In the genomic region with DNA sequence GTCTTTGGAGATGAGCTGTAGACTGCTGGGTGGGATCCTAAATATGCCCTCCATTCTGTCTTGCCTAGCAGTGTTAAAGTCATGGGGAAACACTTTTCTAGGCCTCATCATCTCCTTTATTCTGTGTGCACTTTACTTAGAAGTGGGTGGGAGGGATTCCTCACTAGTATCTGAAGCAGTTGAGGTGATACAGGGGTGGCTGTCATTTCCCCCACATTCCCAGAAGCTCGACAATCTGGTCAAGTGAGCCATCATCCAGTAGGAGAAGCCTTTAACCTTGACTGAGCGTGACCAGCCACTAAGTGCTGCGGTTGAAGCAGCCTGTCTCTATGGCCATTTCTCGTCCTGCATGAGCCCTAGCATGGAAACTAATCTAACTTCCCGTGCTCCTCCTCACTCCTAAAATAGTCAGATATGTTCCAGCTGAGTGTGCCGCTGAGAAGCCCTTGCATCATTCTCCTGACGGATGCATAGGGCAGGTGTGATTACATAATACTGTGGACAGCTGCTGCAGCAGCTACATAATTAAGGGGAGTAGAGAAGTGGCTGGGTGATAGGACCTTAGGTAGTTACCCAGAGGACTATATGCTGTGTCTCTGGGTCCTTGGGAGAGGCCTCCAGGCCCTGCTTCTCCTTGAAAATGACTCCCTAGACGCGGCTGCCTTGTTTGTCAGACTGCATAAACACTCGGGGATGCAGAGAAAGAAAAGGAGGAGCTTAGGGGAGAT, we compare ENCODE assay signal across 11 mouse cellular contexts. TPM values are rescaled to one million over a fixed set of nuclear protein-coding genes. Genes with fewer than 3 reads are reported as not detected.
DNase-seq lines count a peak whose midpoint lies in the region; ATAC-seq and TF ChIP-seq lines count a peak whose summit lies in the region.
"Had no signal": no experiment of that assay in that cellular context is flagged by ENCODE, and none has a peak within 500 bp of the region (broad histone marks: within the 10 kb centered on the region; RNA-seq: fewer than 3 reads in every experiment).

No protein-coding gene starts in this region.

- no peak overlapping the region for H3K4me3 ChIP-seq in embryonic facial prominence, embryonic 11.5 days (ENCODE audit: low read depth, low read length)
- no peak overlapping the region for H3K4me3 ChIP-seq in embryonic facial prominence, embryonic 10.5 days
- H3K4me3 ChIP-seq in lung, postnatal 0 days (ENCODE audit: low read depth, low read length): no peak overlapping the region
- no peak overlapping the region for H3K4me3 ChIP-seq in midbrain, embryonic 11.5 days (ENCODE audit: low read depth, low read length)
- no peak overlapping the region for H3K4me3 ChIP-seq in stomach, postnatal 0 days (ENCODE audit: low read depth, low read length)

- no peak for TF ChIP-seq CTCF in lung, postnatal 0 days (IDR thresholded peaks at IDR 0.05)
- TF ChIP-seq CTCF in stomach, postnatal 0 days (IDR thresholded peaks at IDR 0.05; ENCODE audit: low read depth): no peak

- no peak overlapping the region for H3K27ac ChIP-seq in embryonic facial prominence, embryonic 11.5 days (replicated peaks; ENCODE audit: low read depth, low read length)
- no peak overlapping the region for H3K27ac ChIP-seq in embryonic facial prominence, embryonic 10.5 days (replicated peaks)
- H3K27ac ChIP-seq in lung, postnatal 0 days (ENCODE audit: low read length): 0 out of 2 replicates have a peak overlapping the region, but pooled peaks have one; percentile 14
- H3K27ac ChIP-seq in midbrain, embryonic 11.5 days (ENCODE audit: low read depth, low read length): no peak overlapping the region
- 0 out of 2 replicates have a peak overlapping the region, but pooled peaks have one; percentile 30 for H3K27ac ChIP-seq in stomach, postnatal 0 days (replicated peaks)

- no peaks in the 10 kb centered on the region for H3K27me3 ChIP-seq in embryonic facial prominence, embryonic 11.5 days (ENCODE audit: control insufficient read depth, insufficient read depth, low read length)
- no peaks in the 10 kb centered on the region for H3K27me3 ChIP-seq in embryonic facial prominence, embryonic 10.5 days (replicated peaks; ENCODE audit: low read depth, poor library complexity, severe bottlenecking)
- H3K27me3 ChIP-seq in lung, postnatal 0 days (replicated peaks; ENCODE audit: insufficient read depth, low read length): no peaks in the 10 kb centered on the region
- no peaks in the 10 kb centered on the region for H3K27me3 ChIP-seq in midbrain, embryonic 11.5 days (ENCODE audit: control insufficient read depth, insufficient read depth, low read length)
- H3K27me3 ChIP-seq in stomach, postnatal 0 days (ENCODE audit: control insufficient read depth, insufficient read depth, low read length): no peaks in the 10 kb centered on the region

- WGBS in embryonic facial prominence, embryonic 11.5 days: 74% methylated on average over 10 of the region's 10 CpGs
- WGBS in embryonic facial prominence, embryonic 10.5 days: 73% methylated on average over 10 of the region's 10 CpGs
- WGBS in lung, postnatal 0 days: 50% methylated on average over 10 of the region's 10 CpGs
- WGBS in midbrain, embryonic 11.5 days: 66% methylated on average over 10 of the region's 10 CpGs
- 50% methylated on average over 10 of the region's 10 CpGs for WGBS in stomach, postnatal 0 days

- 0 out of 2 replicates have a peak, but pooled peaks have one; percentile 31 for ATAC-seq in embryonic facial prominence, embryonic 11.5 days (replicated peaks; ENCODE audit: insufficient number of reproducible peaks, low FRiP score, low TSS enrichment, low read depth)
- peak; percentile 33; the same call in 1 of the 2 replicates for ATAC-seq in lung, postnatal 0 days
- ATAC-seq in midbrain, embryonic 11.5 days (ENCODE audit: low FRiP score): peak; percentile 26
- ATAC-seq in stomach, postnatal 0 days (ENCODE audit: low FRiP score, low TSS enrichment): no peak
- ATAC-seq: liver, postnatal 0 days had no signal

- H3K4me1 ChIP-seq in embryonic facial prominence, embryonic 11.5 days (ENCODE audit: control insufficient read depth, insufficient read depth, low read length): no peaks in the 10 kb centered on the region
- peaks cover 11% of the 10 kb centered on the region for H3K4me1 ChIP-seq in embryonic facial prominence, embryonic 10.5 days
- H3K4me1 ChIP-seq in lung, postnatal 0 days (ENCODE audit: insufficient read depth, low read depth, low read length): no peaks in the 10 kb centered on the region; the same call in 1 of the 2 replicates
- peaks cover 11% of the 10 kb centered on the region for H3K4me1 ChIP-seq in midbrain, embryonic 11.5 days (ENCODE audit: control insufficient read depth, insufficient read depth, low read length)
- H3K4me1 ChIP-seq in stomach, postnatal 0 days (replicated peaks; ENCODE audit: control insufficient read depth, insufficient read depth): no peaks in the 10 kb centered on the region

- no peak for DNase-seq in embryonic facial prominence, embryonic 11.5 days (ENCODE audit: low spot score)
- no peak for DNase-seq in embryonic facial prominence, embryonic 10.5 days (ENCODE audit: low spot score)
- no peak for DNase-seq in lung, postnatal 0 days (ENCODE audit: low spot score)
- DNase-seq in lung, postnatal 25 days (ENCODE audit: low spot score): no peak
- no peak for DNase-seq in midbrain, embryonic 11.5 days (ENCODE audit: low spot score, missing footprints)
- no peak for DNase-seq in stomach, postnatal 0 days (ENCODE audit: low spot score)
- no peak for DNase-seq in frontal cortex, postnatal 10 days (ENCODE audit: low spot score in 2 of 2)
- no peak for DNase-seq in spleen, postnatal 14 days (ENCODE audit: low spot score in 2 of 2)
- DNase-seq: kidney, postnatal 25 days; liver, postnatal 0 days; thymus, postnatal 36 days had no signal

- no peak overlapping the region for H3K4me2 ChIP-seq in embryonic facial prominence, embryonic 11.5 days (ENCODE audit: low read depth, low read length)
- no peak overlapping the region for H3K4me2 ChIP-seq in lung, postnatal 0 days (replicated peaks; ENCODE audit: low read depth, low read length)
- H3K4me2 ChIP-seq in midbrain, embryonic 11.5 days: no peak overlapping the region
- H3K4me2 ChIP-seq in stomach, postnatal 0 days (replicated peaks; ENCODE audit: low read depth): no peak overlapping the region

- H3K9me3 ChIP-seq in embryonic facial prominence, embryonic 11.5 days (replicated peaks; ENCODE audit: control insufficient read depth, low read length): no peaks in the 10 kb centered on the region
- H3K9me3 ChIP-seq in embryonic facial prominence, embryonic 10.5 days: no peaks in the 10 kb centered on the region
- no peaks in the 10 kb centered on the region for H3K9me3 ChIP-seq in lung, postnatal 0 days (ENCODE audit: low read length)
- no peaks in the 10 kb centered on the region for H3K9me3 ChIP-seq in midbrain, embryonic 11.5 days (ENCODE audit: control insufficient read depth, low read length)
- no peaks in the 10 kb centered on the region for H3K9me3 ChIP-seq in stomach, postnatal 0 days (ENCODE audit: control insufficient read depth, low read length)

- no peak overlapping the region for H3K9ac ChIP-seq in embryonic facial prominence, embryonic 11.5 days (replicated peaks; ENCODE audit: low read length)
- H3K9ac ChIP-seq in lung, postnatal 0 days (replicated peaks; ENCODE audit: low read depth): no peak overlapping the region
- no peak overlapping the region for H3K9ac ChIP-seq in midbrain, embryonic 11.5 days (ENCODE audit: low read length)
- no peak overlapping the region for H3K9ac ChIP-seq in stomach, postnatal 0 days (ENCODE audit: low read length)
- H3K9ac ChIP-seq: liver, postnatal 0 days had no signal

- H3K36me3 ChIP-seq in embryonic facial prominence, embryonic 11.5 days (replicated peaks; ENCODE audit: control insufficient read depth, insufficient read depth, low read depth, low read length): no peaks in the 10 kb centered on the region
- no peaks in the 10 kb centered on the region for H3K36me3 ChIP-seq in embryonic facial prominence, embryonic 10.5 days (replicated peaks)
- H3K36me3 ChIP-seq in lung, postnatal 0 days (ENCODE audit: insufficient read depth, low read length): no peaks in the 10 kb centered on the region
- H3K36me3 ChIP-seq in midbrain, embryonic 11.5 days (ENCODE audit: control insufficient read depth, insufficient read depth, low read length): no peaks in the 10 kb centered on the region
- no peaks in the 10 kb centered on the region for H3K36me3 ChIP-seq in stomach, postnatal 0 days (ENCODE audit: control insufficient read depth, insufficient read depth, low read length)

- no peak for TF ChIP-seq EP300 in lung, postnatal 0 days (IDR thresholded peaks at IDR 0.05)
- no peak for TF ChIP-seq EP300 in stomach, postnatal 0 days (optimal IDR thresholded peaks at IDR 0.05)

RNA-seq across cellular contexts. Expression of gene Kcna2, which starts 12.2 kb away (rescaled TPM):
- 0.20 and 0.24 TPM in 2 replicates for polyA plus RNA-seq in embryonic facial prominence, embryonic 11.5 days (2014; fragmentation: Nextera tagmentation; extraction: Ambion mirVana)
- 0.02 and 0.03 TPM in 2 replicates for polyA plus RNA-seq in embryonic facial prominence, embryonic 10.5 days (2016; fragmentation: Nextera tagmentation; extraction: Ambion mirVana)
- polyA plus RNA-seq in lung, postnatal 0 days (2015; fragmentation: Nextera tagmentation; extraction: Ambion mirVana): 0.87 and 0.93 TPM in 2 replicates
- polyA plus RNA-seq in midbrain, embryonic 11.5 days (2014; fragmentation: Nextera tagmentation; extraction: Ambion mirVana): 0.18 and 0.28 TPM in 2 replicates
- polyA plus RNA-seq in stomach, postnatal 0 days (2015; fragmentation: Nextera tagmentation; extraction: Ambion mirVana): 0.13 and 0.16 TPM in 2 replicates

Comparison
In these comparisons a context has a peak if more than half of its experiments do, and no peak if none do; other contexts are left out.
1. H3K27ac ChIP-seq: peak in lung, postnatal 0 days (single experiment) and stomach, postnatal 0 days (single experiment); none in embryonic facial prominence, embryonic 11.5 days (single experiment), embryonic facial prominence, embryonic 10.5 days (single experiment) and midbrain, embryonic 11.5 days (single experiment).